Mouse (Mus musculus) liver, embryonic 14.5 days (tissue): ENCODE measurements around the gene Tmem121.

ENCODE experiments used
- CTCF ChIP-seq: IDR thresholded peaks from 2 replicates; pipeline ENCODE4 v1.5.1; 2016; ENCODE audit warnings: antibody characterized with exemption, low read depth, control low read depth
- EP300 ChIP-seq: IDR thresholded peaks from 2 replicates; pipeline ENCODE4 v1.6.1; 2016; ENCODE audit warnings: antibody characterized with exemption, low read depth

GRCm38 (mm10) chr12:113222748-113223147, 37.0 kb downstream of the Tmem121 start:
- TF ChIP-seq CTCF (peak; percentile 71), EP300 (no peak)
